Mouse (Mus musculus) liver, embryonic 12.5 days (tissue): ENCODE measurements around the gene Ctnna3. TPM values are rescaled to one million over a fixed set of nuclear protein-coding genes. Genes with fewer than 3 reads are reported as not detected.

Source experiments
- ATAC-seq: fragments of 200-750 bp; cut with Nextera tagmentation; 2 replicates; pipeline ENCODE4 v1.8.0; 2017; ENCODE audit warnings: moderate number of reproducible peaks, mild to moderate bottlenecking, moderate library complexity
- H3K27ac ChIP-seq: fragments of 300-500 bp; sonication (generic); 2 replicates; pipeline ENCODE4 v1.5.1; 2016; ENCODE audit warnings: mild to moderate bottlenecking
- H3K27me3 ChIP-seq: fragments of 300-500 bp; sonication (generic); replicated peaks from 2 replicates; pipeline ENCODE4 v1.6.1; 2016; ENCODE audit warnings: mild to moderate bottlenecking, moderate library complexity
- H3K36me3 ChIP-seq: fragments of 300-500 bp; sonication (generic); 2 replicates; pipeline ENCODE4 v1.6.1; 2016; ENCODE audit warnings: mild to moderate bottlenecking, moderate library complexity
- H3K4me1 ChIP-seq: fragments of 300-500 bp; sonication (generic); 2 replicates; pipeline ENCODE4 v1.6.1; 2016
- H3K4me2 ChIP-seq: fragments of 300-500 bp; sonication (generic); 2 replicates; pipeline ENCODE4 v1.6.1; 2016; ENCODE audit warnings: mild to moderate bottlenecking, moderate library complexity
- H3K4me3 ChIP-seq: fragments of 300-500 bp; sonication (generic); 2 replicates; pipeline ENCODE4 v1.5.1; 2016; ENCODE audit warnings: mild to moderate bottlenecking, moderate library complexity
- H3K9ac ChIP-seq: fragments of 300-500 bp; sonication (generic); 2 replicates; pipeline ENCODE4 v1.6.1; 2016; ENCODE audit warnings: mild to moderate bottlenecking, moderate library complexity
- H3K9me3 ChIP-seq: fragments of 300-500 bp; sonication (generic); replicated peaks from 2 replicates; pipeline ENCODE4 v1.6.1; 2016; ENCODE audit warnings: mild to moderate bottlenecking, moderate library complexity
- WGBS: fragments of 180-500 bp; shearing (Covaris S2); methylation state at CpG from one replicate; pipeline ENCODE4 v1.1.7; 2016; ENCODE audit not compliant: insufficient replicate concordance; 5-methylcytosine and 5-hydroxymethylcytosine counted together
- polyA plus RNA-seq: library from polyadenylated mRNA; unstranded; fragments of >200 nt; fragmentation: Nextera tagmentation; extraction: Ambion mirVana; gene quantifications from 2 replicates; pipeline ENCODE4 v1.2.1, GENCODE M21; 2016

Gene Ctnna3
- polyA plus RNA-seq, 1 experiment from 2014 or later, result 0.05 TPM

- Histone ChIP-seq H3K27me3 (no peaks in the 10 kb centered on the region), H3K9me3 (no peaks in the 10 kb centered on the region), H3K9ac (no peak overlapping the region), H3K27ac (no peak overlapping the region), H3K4me1 (no peaks in the 10 kb centered on the region), H3K4me2 (0 out of 2 replicates have a peak overlapping the region, but pooled peaks have one; percentile 8), H3K36me3 (no peaks in the 10 kb centered on the region), H3K4me3 (no peak overlapping the region)
- ATAC-seq, result no peak
- 62% methylated on average over 23 of the region's 23 CpGs for WGBS
Measured at GRCm38 (mm10) chr10:63886449-63887088, 456.7 kb downstream of the Ctnna3 start.

GRCm38 (mm10) chr10:63894612-63895011, 464.7 kb downstream of the Ctnna3 start:
- no peak overlapping the region for H3K9ac ChIP-seq
- no peaks in the 10 kb centered on the region for H3K9me3 ChIP-seq
- no peak for ATAC-seq
- 74% methylated on average over 5 of the region's 5 CpGs for WGBS
- no peaks in the 10 kb centered on the region for H3K36me3 ChIP-seq
- H3K27me3 ChIP-seq, result no peaks in the 10 kb centered on the region
- H3K27ac ChIP-seq, result no peak overlapping the region
- no peak overlapping the region for H3K4me3 ChIP-seq
- no peak overlapping the region for H3K4me2 ChIP-seq
- H3K4me1 ChIP-seq, result no peaks in the 10 kb centered on the region

GRCm38 (mm10) chr10:63899891-63900290, 470.0 kb downstream of the Ctnna3 start:
- no peaks in the 10 kb centered on the region for H3K9me3 ChIP-seq
- no peak overlapping the region for H3K4me3 ChIP-seq
- no peak for ATAC-seq
- no peaks in the 10 kb centered on the region for H3K36me3 ChIP-seq
- H3K27ac ChIP-seq, result no peak overlapping the region
- no peak overlapping the region for H3K9ac ChIP-seq
- H3K4me1 ChIP-seq, result no peaks in the 10 kb centered on the region
- no peak overlapping the region for H3K4me2 ChIP-seq
- no peaks in the 10 kb centered on the region for H3K27me3 ChIP-seq

GRCm38 (mm10) chr10:63908878-63909277, 479.0 kb downstream of the Ctnna3 start:
- H3K9me3 ChIP-seq, result no peaks in the 10 kb centered on the region
- H3K27ac ChIP-seq, result no peak overlapping the region
- H3K4me1 ChIP-seq, result no peaks in the 10 kb centered on the region
- H3K9ac ChIP-seq, result no peak overlapping the region
- no peak overlapping the region for H3K4me2 ChIP-seq
- no peak for ATAC-seq
- no peak overlapping the region for H3K4me3 ChIP-seq
- no peaks in the 10 kb centered on the region for H3K27me3 ChIP-seq
- no peaks in the 10 kb centered on the region for H3K36me3 ChIP-seq

DNA sequence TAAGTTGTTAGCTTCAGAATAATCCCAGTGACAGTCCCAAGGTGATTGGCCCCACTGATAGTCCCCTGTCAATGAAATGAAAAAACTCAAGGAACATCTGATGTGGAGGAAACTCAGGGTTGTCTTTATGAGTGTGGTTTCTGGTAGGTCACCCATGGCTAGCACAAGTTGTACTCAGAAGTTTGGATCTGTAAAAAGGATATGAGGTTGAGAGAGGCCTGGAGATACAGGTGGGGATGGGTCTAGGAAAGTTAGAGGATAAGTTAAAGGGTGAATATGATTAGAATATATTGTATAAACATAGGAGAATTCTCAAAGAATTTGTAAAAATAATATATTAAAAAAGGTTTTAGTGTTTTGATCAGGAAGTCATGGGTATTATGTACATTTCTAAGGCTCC, 497.4 kb downstream of the Ctnna3 start, which contains the start of gene Gm10118:
Gene Gm10118 (minus strand): TSS at position 101 of the 400 bp plus-strand sequence.
- H3K27me3 ChIP-seq, result no peaks in the 10 kb centered on the region
- ATAC-seq, result no peak

GRCm38 (mm10) chr10:63933946-63934345, 504.0 kb downstream of the Ctnna3 start:
- no peaks in the 10 kb centered on the region for H3K9me3 ChIP-seq
- H3K27me3 ChIP-seq, result no peaks in the 10 kb centered on the region
- ATAC-seq, result no peak
- no peak overlapping the region for H3K9ac ChIP-seq
- no peak overlapping the region for H3K27ac ChIP-seq
- no peaks in the 10 kb centered on the region for H3K36me3 ChIP-seq
- no peak overlapping the region for H3K4me2 ChIP-seq
- no peak overlapping the region for H3K4me3 ChIP-seq
- 50% methylated on average over 5 of the region's 5 CpGs for WGBS
- H3K4me1 ChIP-seq, result no peaks in the 10 kb centered on the region

More for the DNA sequence above, 497.4 kb downstream of the Ctnna3 start, which contains the start of gene Gm10118:
- Histone ChIP-seq H3K27ac (no peak within 1 kb of the TSS), H3K4me2 (no peak within 1 kb of the TSS), H3K4me1 (no peaks in the 10 kb centered on the region), H3K9me3 (no peaks in the 10 kb centered on the region), H3K36me3 (no peaks in the 10 kb centered on the region), H3K4me3 (no peak within 1 kb of the TSS), H3K9ac (no peak within 1 kb of the TSS)

- Histone ChIP-seq H3K9ac (no peak overlapping the region), H3K9me3 (peaks cover 3% of the 10 kb centered on the region; the same call in 1 of the 2 replicates), H3K27ac (no peak overlapping the region), H3K4me1 (no peaks in the 10 kb centered on the region), H3K27me3 (no peaks in the 10 kb centered on the region), H3K4me3 (no peak overlapping the region), H3K36me3 (no peaks in the 10 kb centered on the region), H3K4me2 (no peak overlapping the region)
- ATAC-seq, result no peak
- WGBS, result 67% methylated on average over 3 of the region's 3 CpGs
Measured at GRCm38 (mm10) chr10:63945534-63945933, 515.6 kb downstream of the Ctnna3 start.

- H3K4me1 ChIP-seq, result no peaks in the 10 kb centered on the region
- no peak for ATAC-seq
- H3K36me3 ChIP-seq, result no peaks in the 10 kb centered on the region
- WGBS, result 55% methylated on average over 4 of the region's 4 CpGs
- H3K27me3 ChIP-seq, result no peaks in the 10 kb centered on the region
- H3K27ac ChIP-seq, result no peak overlapping the region
- H3K4me3 ChIP-seq, result no peak overlapping the region
- H3K9ac ChIP-seq, result no peak overlapping the region
- H3K4me2 ChIP-seq, result no peak overlapping the region
- peaks cover 6% of the 10 kb centered on the region; the same call in 1 of the 2 replicates for H3K9me3 ChIP-seq
Measured at GRCm38 (mm10) chr10:63947266-63947665, 517.4 kb downstream of the Ctnna3 start.

DNA sequence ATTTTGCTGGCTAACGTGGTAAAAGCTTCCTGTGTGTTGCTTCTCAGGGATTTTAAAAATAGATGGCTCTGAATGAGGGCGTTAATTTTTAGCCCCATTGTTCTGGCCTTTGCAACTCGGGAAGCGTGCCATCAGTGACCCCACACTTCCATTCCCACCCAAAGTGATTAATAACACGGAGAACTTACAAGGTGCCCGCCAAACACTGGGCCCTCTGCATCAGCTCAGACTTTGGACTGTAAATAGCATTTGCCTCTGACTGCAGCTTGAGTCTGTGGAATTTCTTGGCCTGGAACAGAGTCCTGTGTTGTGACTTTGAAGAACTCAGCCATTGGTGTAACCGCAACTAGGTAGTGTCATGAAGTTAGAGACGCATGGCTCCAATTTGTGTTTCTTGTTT, 521.0 kb downstream of the Ctnna3 start:
- H3K4me3 ChIP-seq, result no peak overlapping the region
- H3K4me2 ChIP-seq, result no peak overlapping the region
- no peaks in the 10 kb centered on the region for H3K27me3 ChIP-seq
- no peaks in the 10 kb centered on the region for H3K4me1 ChIP-seq
- peaks cover 5% of the 10 kb centered on the region; the same call in 1 of the 2 replicates for H3K9me3 ChIP-seq
- no peak overlapping the region for H3K9ac ChIP-seq
- H3K27ac ChIP-seq, result no peak overlapping the region
- no peaks in the 10 kb centered on the region for H3K36me3 ChIP-seq
- WGBS, result 50% methylated on average over 8 of the region's 8 CpGs
- ATAC-seq, result no peak

DNA sequence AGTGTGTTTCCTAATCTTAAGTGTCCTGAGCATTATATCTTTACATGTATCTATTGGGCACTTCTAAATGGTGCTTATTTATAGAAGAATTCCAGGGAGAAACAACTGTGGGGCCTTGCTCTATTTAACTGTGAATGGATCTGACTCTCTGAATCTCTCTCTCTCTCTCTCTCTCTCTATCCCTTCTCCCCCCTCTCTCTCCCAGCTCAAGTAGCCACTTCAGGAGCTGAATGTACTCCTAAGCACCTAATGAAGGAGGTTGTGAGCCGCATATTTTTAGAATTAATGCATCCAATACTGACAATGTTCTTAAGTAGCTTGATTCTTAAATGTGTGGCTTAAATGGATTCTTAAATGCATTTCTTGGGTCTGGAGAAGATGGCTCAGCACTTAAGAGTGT, 521.6 kb downstream of the Ctnna3 start:
- Histone ChIP-seq H3K27me3 (no peaks in the 10 kb centered on the region), H3K27ac (no peak overlapping the region), H3K4me3 (no peak overlapping the region), H3K4me2 (no peak overlapping the region), H3K4me1 (no peaks in the 10 kb centered on the region), H3K9me3 (0 out of 2 replicates have a peak, but pooled peaks cover 3% of the 10 kb centered on the region), H3K9ac (no peak overlapping the region), H3K36me3 (no peaks in the 10 kb centered on the region)
- no peak for ATAC-seq
- WGBS, result 72% methylated on average over 1 of the region's 1 CpGs

GRCm38 (mm10) chr10:63954308-63954930, 524.5 kb downstream of the Ctnna3 start:
- H3K27ac ChIP-seq, result no peak overlapping the region
- WGBS, result 26% methylated on average over 6 of the region's 7 CpGs
- H3K36me3 ChIP-seq, result no peaks in the 10 kb centered on the region

GRCm38 (mm10) chr10:63972300-63972699, 542.4 kb downstream of the Ctnna3 start:
- Histone ChIP-seq H3K27ac (no peak overlapping the region), H3K4me1 (no peaks in the 10 kb centered on the region), H3K27me3 (no peaks in the 10 kb centered on the region), H3K9ac (no peak overlapping the region), H3K9me3 (no peaks in the 10 kb centered on the region), H3K36me3 (no peaks in the 10 kb centered on the region), H3K4me2 (no peak overlapping the region), H3K4me3 (no peak overlapping the region)
- WGBS, result 66% methylated on average over 2 of the region's 2 CpGs
- no peak for ATAC-seq

More at GRCm38 (mm10) chr10:63954308-63954930, 524.5 kb downstream of the Ctnna3 start:
- no peak overlapping the region for H3K9ac ChIP-seq
- no peaks in the 10 kb centered on the region for H3K27me3 ChIP-seq
- no peaks in the 10 kb centered on the region for H3K4me1 ChIP-seq
- H3K4me3 ChIP-seq, result no peak overlapping the region
- ATAC-seq, result no peak
- 0 out of 2 replicates have a peak, but pooled peaks cover 3% of the 10 kb centered on the region for H3K9me3 ChIP-seq
- H3K4me2 ChIP-seq, result no peak overlapping the region
